In the genomic region with DNA sequence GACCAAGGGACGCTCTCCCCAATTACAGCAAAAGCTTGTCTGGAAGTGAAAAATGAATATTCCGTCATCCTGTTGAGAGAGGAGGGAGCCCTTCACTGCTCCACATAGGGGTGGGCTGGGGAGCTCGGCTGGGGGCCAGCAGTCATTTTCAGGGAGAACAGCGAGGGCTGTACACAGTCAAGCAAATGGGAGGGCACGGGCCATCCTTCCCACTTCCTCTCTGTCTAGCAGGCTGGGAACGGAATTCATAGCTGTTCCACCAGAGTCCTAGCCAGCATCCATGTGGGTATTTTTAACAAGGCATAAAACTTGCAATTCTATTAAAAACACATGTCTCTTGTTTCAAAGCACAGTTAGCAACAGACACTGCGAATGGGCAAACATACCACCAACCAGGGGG, we compare ENCODE assay signal across 8 mouse cellular contexts. TPM values are rescaled to one million over a fixed set of nuclear protein-coding genes. Genes with fewer than 3 reads are reported as not detected.
DNase-seq lines count a peak whose midpoint lies in the region; ATAC-seq lines count a peak whose summit lies in the region.

No protein-coding gene starts in this region.

- H3K27me3 ChIP-seq in limb, embryonic 15.5 days, result no peaks in the 10 kb centered on the region

- H3K9me3 ChIP-seq in limb, embryonic 15.5 days, result no peaks in the 10 kb centered on the region

- H3K4me1 ChIP-seq in limb, embryonic 15.5 days, result peaks cover 16% of the 10 kb centered on the region; the same call in 1 of the 2 replicates

- peak; percentile 88 for ATAC-seq in limb, embryonic 15.5 days (ENCODE audit: insufficient number of reproducible peaks, low FRiP score, low TSS enrichment, low read depth)

- no peak overlapping the region for H3K4me3 ChIP-seq in limb, embryonic 15.5 days

- WGBS in limb, embryonic 15.5 days, result 26% methylated on average over 7 of the region's 7 CpGs

- H3K9ac ChIP-seq in limb, embryonic 15.5 days, result no peak overlapping the region

- peak overlapping the region; percentile 31 for H3K4me2 ChIP-seq in limb, embryonic 15.5 days

- no peaks in the 10 kb centered on the region for H3K36me3 ChIP-seq in limb, embryonic 15.5 days

- H3K27ac ChIP-seq in limb, embryonic 15.5 days, result peak overlapping the region; percentile 76

- peak; percentile 18 for DNase-seq in adrenal gland, postnatal 14 days
- no peak for DNase-seq in adrenal gland, adult 18-20 months (ENCODE audit: low spot score in 2 of 2)
- peak; percentile 16 for DNase-seq in urinary bladder, postnatal 14 days (ENCODE audit: low spot score)
- no peak for DNase-seq in urinary bladder, postnatal 36 days (ENCODE audit: low spot score in 2 of 2)
- DNase-seq in urinary bladder, adult 18-20 months (ENCODE audit: low spot score in 2 of 2), result no peak
- no peak for DNase-seq in urinary bladder, postnatal 10 days (ENCODE audit: low spot score)
- DNase-seq in adipocyte (ENCODE audit: low spot score), result no peak

RNA-seq across cellular contexts. Expression of a gene that starts 59.0 kb away (rescaled TPM):
- 29.1 and 33.9 TPM in 2 replicates for total RNA-seq in adrenal gland, postnatal 14 days (2021)
- 10 to 100 TPM; 15.0 to 26.0 TPM for total RNA-seq in adrenal gland, adult 18-20 months (2021)
- polyA plus RNA-seq in limb, embryonic 15.5 days (2015; fragmentation: Nextera tagmentation; extraction: Ambion mirVana), result 38.1 and 39.8 TPM in 2 replicates

Comparison
In these comparisons a context has a peak if more than half of its experiments do, and no peak if none do; other contexts are left out.
1. DNase-seq: peak in adrenal gland, postnatal 14 days (single experiment) and urinary bladder, postnatal 14 days (single experiment); none in adrenal gland, adult 18-20 months (0 of 2), urinary bladder, postnatal 36 days (0 of 2), urinary bladder, adult 18-20 months (0 of 2), urinary bladder, postnatal 10 days (single experiment) and adipocyte (single experiment).